Mouse (Mus musculus): ENCODE measurements around the gene Creb3l4.
"Not testable (repeated sequence)": the region's sequence is repeated elsewhere in the genome, so short reads cannot be mapped to it uniquely, and the experiment has no call there.

Gene Creb3l4

DNA sequence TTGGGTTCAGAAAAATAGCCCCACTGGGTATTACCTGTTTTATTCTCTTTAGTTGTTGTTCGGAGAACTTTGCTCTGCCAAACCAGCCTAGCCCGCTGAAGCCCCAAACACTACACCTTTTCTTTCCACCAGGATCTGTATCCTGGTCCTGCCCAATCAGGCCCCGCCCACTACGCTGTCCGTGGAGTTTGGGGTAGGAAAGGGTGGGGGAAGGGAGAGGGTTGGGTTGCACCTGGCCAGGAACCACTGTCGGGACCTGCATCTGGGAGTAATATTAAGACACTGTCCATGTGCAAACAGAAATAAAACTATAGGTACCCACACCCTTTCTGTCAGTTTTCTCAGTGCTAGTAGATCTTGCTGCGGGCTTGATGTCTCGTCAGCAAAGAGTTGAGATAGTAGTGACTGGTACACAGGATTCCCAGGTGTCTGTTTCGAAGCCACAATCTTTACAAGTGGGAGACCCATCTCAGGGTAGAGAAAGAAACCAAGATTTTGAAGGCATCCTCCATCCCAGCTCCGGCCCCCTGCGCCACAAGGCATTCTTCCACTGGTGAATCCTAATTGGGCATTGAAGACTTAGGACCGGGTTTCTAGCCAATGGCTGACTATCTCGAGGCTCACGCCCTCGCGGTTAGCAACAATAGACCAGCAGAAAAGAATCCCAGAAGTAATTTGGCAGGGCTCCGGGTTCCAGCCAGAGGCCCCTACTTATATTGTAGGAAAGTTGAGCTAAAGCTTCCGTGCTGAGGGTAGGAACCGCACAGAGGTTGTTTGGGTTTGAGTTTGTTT, at the start of gene Creb3l4:
Creb3l4 (minus strand) TSS at position 529 of the 792 bp plus-strand sequence.
- DNase-seq (ENCODE audit: low spot score in 2 of 2): no peak

DNA sequence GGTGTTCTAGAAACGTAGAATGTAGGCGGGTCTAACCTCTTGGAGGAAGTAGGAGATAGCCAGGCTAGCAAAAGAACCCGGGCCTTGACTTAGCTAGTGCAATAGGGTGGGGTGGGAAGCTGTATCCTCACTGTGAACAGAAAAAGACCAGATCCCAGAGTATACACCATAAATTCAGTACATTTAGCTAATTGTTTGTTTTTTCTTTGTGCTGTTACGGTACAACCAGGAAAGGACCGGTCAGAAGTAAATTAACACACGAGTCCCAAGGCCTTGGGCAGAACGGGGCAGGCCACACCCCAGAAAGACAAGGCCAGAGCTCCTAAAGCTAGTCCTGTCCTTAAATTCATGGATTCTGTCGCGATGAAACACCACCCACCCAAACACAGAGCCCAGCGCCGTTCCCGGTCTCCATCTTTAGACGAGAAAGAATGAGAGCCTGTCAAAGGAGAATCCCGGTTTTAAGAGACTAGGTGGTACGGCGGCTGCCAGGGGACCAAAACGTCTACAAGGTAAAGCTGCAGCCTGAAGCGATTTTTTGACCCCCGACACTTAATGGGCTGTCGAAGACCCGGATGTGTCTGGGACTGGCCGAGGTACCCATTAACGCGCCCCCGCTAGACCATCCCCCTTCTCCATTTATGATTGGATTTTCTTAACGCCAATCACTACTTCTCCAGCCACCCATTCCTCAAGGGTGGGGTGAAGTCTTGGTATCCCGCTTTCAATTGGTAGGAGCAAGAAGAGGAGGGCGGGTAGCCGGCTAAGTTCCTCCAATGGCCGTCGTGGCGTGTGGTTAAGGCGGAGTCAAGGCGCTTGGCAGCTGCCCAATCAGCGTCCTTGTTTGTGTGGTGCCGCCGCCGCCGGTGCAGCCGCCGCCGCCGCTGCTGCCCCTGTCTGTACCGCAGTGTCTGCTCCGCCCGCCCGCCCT, 49.3 kb upstream of the Creb3l4 start, which contains the start of gene Gatad2b:
Gatad2b (plus strand) TSS at position 834 of the 931 bp plus-strand sequence.
- peak; percentile 98 to 99 for DNase-seq (ENCODE audit: low spot score in 2 of 2)

DNA sequence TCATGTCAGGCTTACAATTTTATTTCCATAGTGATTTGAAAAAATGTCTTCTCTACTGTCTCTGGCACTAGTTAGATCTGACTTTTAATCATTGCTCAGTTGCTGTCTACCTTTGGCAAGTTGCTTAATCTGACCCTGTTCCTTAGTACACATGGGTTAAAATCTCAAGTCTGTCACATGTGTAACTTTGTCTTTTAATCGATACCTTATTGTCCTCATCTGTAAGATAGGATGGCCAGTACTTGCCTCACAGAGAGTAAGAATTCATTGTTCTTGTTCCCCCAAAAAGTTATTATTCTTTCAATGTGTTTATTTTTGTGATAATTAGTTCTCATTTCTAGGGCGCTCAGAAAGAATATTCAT, 48.7 kb upstream of the Creb3l4 start:
- no peak for DNase-seq (ENCODE audit: low spot score in 2 of 2)

DNA sequence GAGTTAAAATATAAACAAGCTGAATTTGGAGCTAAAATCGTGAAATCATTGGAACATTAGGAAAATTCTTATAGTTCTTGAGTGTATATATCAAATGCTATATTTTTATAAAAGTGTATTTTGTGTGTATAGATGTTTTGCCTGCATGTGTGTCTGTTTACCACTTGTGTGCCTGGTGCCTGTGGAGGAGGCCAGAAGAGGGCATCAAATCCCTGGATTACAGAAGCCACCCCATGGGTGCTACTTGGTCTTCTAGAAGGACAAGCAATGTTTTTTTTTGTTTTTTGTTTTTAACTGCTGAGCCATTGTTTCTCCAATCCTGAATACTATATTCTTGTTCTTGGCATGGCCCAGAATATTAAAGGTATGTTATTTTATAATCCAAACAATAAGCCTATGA, 47.3 kb upstream of the Creb3l4 start:
- no peak for DNase-seq (ENCODE audit: low spot score in 2 of 2)

DNA sequence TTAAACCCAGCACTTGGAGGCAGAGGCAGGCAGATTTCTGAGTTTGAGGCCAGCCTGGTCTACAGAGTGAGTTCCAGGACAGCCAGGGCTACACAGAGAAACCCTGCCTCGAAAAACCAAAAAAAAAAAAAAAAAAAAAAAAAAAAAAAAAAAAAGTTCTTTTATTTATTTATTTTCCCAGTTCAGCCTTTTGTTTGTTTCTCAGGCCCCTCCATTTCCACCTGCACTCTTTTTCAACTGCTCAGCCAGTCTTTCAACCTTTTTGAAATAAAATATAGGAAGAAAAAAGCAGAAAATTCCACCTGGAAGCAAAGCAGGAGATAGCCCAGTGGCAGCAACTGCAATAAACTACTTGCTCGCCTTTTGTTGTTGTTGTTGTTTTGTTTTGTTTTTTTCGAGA, 46.1 kb upstream of the Creb3l4 start:
- DNase-seq (ENCODE audit: low spot score in 2 of 2): not testable (repeated sequence)

DNA sequence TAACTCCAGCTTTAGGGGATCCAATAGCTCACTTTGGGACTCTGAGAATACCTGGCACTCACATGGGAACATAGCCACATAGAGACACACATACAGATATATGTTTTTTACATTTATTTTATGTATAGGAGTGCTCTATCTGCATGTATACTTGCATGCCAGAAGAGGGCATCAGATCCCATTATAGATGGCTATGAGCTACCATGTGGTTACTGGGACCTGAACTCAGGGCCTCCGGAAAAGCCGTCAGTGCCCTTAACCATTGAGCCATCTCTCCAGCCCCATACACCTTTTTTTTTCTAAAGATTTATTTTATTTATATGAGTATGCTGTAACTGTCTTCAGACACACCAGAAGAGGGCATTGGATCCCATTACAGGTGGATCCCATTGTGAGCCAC, 40.8 kb upstream of the Creb3l4 start:
- DNase-seq (ENCODE audit: low spot score in 2 of 2): no peak

DNA sequence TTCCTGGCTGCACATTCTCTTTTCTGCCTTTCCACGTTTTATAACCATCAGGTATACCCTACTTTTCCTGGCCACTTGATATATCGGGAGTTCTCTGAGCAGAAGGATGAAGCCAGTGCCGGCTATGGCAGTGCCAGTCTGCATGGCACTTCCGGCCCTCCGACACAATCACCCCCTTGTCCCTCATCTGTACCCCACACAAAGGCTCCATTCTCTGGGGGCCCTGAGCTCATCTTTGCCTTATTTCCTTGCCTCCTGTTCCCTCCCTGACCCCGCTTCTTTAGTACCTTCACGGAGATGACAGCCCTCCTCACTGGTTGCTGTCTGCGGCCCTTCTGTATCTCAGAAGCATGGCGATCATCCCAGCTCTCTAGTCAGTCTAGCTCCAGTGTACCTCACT, 37.4 kb upstream of the Creb3l4 start:
- DNase-seq (ENCODE audit: low spot score in 2 of 2): no peak

DNA sequence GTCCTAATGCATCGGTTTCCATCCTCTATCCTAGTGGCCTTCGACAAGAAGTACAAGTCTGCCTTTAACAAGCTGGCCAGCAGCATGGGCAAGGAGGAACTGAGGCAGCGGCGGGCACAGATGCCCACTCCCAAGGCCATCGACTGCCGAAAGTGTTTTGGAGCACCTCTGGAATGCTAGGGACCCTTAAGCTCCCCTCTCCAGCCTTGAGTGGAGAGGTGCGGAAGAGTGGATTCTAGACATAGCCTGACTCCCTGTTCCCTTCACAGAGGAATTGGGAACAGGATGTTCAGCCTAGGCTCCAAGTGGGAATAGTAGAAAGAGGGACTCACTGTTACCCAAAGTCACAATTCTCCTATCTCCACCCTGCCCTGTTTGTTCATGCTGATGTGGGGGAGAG, 36.4 kb upstream of the Creb3l4 start:
- no peak for DNase-seq (ENCODE audit: low spot score in 2 of 2)

DNA sequence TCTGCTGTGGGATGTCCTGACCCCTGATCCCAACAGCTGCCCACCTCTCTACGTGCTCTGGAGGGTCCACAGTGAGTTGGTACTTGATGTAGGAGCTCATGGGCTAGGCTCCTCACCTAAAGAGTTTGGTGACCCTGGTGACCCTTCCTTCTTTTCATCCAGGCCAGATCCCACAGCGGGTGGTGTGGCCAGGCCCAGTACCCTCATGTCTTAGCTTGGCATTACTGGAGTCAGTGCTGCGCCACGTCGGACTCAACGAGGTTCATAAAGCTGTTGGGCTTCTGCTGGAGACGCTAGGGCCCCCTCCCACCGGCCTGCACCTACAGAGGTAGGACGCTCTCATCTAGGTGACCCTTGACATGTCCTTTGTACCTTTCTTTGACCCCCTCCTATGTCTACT, 35.9 kb upstream of the Creb3l4 start:
- no peak for DNase-seq (ENCODE audit: low spot score in 2 of 2)

DNA sequence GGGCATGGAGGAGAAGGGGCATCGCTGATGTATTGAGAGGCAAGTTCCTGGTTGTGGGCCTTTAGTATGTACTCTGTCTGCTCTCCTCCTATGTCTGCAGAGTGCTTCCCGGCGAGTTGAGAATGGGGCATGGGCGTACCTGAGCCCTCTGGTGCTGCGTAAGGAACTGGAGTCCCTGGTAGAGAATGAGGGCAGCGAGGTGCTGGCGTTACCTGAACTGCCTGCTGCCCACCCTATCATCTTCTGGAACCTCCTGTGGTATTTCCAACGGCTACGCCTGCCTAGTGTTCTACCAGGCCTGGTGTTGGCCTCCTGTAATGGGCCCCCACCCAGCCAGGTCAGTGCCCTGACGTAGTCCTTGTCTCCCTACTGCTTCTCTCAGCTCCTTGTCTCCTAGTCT, 34.9 kb upstream of the Creb3l4 start:
- no peak for DNase-seq (ENCODE audit: low spot score in 2 of 2)

DNA sequence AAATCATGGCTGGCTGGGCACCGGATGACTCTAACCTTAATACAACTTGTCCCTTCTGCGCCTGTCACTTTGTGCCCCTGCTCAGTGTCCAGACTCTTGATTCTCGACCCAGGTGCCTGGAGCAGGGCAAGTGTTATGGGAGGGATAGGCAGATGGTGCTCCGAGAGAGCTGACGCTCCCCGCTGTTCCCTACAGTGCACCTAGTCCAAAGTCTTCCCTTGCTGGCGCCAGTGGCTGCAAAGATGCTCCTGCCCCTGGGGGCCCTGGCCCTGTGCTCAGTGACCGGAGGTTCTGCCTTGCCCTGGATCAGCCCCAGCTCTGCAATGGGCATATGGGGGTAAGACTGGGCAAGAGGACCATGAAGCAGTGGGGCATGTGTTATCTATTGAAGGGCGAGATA, 34.5 kb upstream of the Creb3l4 start:
- no peak for DNase-seq (ENCODE audit: low spot score in 2 of 2)

DNA sequence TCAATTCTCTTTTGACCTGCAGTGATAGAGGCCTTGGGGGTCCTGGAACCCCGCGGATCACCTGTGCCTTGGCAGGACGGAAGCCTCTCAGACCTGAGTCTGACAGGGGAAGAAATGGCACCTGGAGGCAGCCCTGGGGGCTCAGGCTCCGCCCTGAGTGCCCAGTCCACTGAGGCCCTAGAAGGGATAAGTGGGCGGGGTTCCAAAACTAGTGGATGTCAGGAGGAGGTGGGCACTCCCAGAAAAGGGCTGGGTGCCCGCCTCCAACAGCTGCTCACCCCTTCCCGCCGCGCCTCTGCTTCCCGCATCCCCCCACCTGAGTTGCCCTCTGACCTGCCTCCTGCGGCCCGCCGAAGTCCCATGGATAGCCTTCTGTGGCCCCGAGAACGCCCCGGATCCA, 33.5 kb upstream of the Creb3l4 start:
- DNase-seq (ENCODE audit: low spot score in 2 of 2): no peak

DNA sequence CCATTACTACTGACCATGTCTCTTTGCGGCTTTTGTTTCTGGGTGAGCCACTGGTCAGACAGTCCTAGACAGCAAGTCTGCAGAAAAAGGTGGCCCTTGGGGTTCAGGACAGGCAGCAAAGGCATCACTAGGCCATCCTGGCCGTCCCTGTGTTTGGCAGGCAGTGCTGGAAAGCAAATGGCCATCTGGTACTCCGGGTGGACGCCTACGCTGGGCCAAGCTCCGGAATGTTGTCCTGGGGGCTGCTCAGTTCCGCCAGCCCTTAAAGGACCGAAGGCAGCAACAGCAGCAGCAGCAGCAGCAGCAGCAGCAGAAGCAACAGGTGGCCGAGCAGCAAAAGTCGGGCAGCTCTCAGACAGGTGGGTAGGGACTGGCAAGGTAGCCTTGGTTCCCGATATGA, 32.0 kb upstream of the Creb3l4 start:
- no peak for DNase-seq (ENCODE audit: low spot score in 2 of 2)

DNA sequence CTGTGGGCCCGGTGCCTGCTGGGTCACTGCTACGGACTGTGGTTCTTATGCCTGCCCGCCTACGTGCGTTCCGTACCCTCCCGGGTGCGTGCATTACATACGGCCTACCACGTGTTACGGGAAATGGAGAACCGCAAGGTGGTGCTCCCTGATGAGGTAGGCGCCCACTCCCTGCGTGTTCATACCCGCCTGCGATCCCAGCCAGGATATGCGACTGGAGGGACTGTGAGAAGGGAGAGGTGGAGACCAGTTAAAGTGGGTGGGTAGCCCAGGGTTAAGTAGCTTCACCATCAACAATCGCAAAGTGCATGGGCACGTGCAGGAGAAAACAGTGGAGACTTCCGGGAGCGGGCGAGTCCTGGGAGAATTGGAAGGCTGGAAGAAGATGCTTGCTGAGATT, 30.5 kb upstream of the Creb3l4 start:
- DNase-seq (ENCODE audit: low spot score in 2 of 2): no peak

DNA sequence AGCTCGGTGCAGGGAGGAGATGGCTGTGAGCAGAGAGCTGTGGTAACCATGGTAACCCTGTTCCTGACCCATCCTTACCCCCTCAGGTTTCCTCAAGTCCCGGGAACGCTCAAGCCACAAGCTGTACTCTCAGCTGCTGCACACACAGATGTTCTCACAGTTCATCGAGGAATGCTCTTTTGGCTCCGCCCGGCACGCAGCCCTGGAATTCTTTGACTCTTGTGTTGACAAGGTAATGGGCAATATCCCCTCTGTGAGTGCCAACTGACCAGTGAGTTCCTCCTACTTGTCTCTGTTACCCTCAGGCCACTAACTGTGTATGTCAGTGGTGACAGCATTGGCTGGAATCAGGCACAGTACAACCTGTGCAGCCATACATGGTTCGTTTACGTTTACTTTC, 28.9 kb upstream of the Creb3l4 start:
- no peak for DNase-seq (ENCODE audit: low spot score in 2 of 2)

DNA sequence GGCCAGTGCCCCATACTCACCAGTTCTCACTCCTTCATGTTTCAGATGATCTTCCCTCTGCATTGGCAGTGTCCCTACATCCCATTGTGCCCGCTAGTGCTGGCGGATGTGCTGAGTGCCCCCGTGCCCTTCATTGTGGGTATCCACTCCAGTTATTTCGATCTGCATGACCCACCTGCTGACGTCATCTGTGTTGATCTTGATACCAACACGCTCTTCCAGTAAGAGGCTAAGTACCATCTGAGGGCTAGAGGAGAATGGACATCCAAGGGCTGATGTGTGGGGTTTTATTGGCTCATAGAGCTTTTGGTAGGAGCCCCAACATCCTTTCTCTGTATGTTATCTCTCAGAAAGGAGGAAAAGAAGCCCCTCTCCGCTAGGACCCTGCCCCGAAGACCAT, 27.5 kb upstream of the Creb3l4 start:
- no peak for DNase-seq (ENCODE audit: low spot score in 2 of 2)

DNA sequence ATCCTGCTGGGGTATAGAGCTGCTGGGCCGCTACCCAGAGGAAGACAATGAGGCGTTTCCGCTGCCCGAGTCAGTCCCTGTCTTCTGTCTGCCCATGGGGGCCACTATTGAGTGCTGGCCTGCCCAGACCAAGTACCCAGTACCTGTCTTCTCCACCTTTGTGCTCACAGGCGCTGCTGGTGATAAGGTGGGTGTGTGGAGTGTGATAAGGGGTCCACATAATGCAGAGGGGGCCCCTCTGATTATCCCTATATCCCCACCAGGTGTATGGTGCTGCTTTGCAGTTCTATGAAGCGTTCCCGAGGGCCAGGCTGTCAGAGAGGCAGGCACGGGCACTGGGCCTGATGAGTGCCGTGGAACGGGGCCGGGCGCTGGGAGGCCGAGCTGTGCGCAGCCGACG, 25.7 kb upstream of the Creb3l4 start:
- DNase-seq (ENCODE audit: low spot score in 2 of 2): no peak

DNA sequence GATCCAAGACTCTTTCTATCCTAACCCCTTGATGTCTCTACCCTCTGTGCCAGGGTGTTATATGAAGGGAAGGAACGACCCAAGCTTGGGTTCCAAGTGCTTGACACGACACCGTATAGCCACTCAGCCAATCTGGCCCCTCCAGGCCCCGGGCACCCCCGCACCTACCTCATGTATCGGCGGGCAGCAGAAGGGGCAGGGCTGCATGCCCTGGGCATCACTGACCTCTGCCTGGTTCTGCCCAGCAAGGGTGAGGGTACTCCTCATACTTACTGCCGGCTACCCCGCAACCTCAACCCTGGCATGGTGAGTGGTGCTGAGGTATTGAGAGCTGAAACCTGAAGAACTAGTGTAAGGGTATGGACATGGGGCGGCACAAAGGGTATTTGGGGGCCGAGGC, 24.9 kb upstream of the Creb3l4 start:
- no peak for DNase-seq (ENCODE audit: low spot score in 2 of 2)

DNA sequence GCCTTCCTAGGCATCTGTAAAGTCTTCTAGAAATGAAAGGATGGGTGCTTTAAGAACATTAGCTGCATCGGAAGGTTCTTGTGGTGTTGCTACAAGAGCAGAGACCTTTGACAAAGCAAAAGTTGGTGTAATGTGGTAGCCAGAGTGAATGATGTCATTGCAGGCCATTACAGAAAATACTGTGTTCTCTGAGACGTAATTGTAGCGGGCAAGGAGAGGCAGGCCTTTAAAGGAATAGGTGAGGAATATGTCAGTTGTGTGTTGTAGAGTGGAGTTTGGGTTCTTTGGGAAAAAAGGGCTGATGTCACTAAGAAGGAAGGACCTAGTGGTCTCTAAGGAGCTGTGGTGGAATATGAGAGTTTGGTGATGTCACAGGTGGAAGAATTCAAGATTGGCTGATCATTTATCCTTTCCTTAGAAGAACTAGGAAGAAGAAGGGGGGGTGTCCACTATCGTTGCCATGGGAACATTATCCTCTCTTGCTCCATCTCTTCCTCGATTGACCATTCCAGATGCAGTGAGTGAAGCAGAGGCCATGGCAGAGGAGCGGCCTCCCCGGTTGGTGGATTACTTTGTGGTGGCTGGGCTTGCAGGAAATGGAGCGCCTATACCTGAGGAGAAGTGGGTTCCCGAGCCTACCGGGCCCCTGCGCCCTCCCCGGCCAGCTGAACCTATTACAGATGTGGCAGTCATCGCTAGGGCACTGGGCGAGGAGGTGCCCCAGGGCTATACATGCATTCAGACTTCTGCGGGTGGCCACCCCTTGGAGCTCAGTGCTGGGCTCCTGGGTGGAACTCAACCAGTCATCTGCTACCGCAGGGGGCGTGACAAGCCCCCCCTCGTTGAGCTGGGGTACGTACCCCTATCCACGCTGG, 23.8 kb upstream of the Creb3l4 start:
- peak in 1 of 2 experiments; percentile 10 for DNase-seq (ENCODE audit: low spot score in 2 of 2)

DNA sequence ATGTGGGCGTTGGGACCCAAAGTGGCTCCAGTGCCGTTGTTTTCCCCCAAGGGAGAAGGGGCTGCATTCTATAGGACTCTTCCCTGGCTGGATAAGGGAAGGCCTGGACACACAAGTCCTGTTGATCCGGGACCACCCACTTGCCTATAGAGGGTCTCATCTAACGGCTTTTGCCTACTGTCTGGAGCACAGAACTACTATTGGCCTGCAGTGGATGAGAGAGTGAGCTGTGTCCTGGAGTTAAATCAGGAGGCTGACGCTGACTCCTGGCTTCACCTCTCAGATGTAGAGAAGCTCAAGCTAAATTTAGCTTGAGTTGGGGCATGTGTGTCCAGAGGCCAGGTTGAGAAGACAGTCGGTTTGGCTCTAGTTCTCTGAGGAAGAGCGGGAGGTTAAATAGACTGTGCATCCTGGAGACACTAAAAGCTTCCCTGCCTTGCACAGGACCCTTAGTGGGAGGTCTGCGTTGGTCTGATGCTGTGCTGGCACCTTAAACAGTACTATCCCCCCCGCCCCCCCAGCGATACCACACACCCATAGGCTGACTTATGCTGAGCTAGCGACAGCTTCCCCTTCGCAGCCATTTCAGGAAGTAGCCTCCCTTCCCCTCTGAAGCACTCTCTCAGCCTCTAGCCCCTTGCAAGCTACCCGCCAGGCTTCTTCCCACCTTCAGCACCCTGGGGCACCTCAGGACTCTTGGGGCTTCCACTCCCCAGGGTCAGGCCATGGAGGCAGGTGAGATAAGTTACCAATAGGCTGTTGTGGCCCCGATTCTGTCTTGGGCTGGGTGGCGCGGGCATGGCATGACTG, 22.8 kb upstream of the Creb3l4 start:
- peak; percentile 61 to 69 for DNase-seq (ENCODE audit: low spot score in 2 of 2)

Data from natural killer cell, adult 2 months (primary cell).